Mouse (Mus musculus): ENCODE results near the gene Cilp2. TPM values are rescaled to one million over a fixed set of nuclear protein-coding genes. Genes with fewer than 3 reads are reported as not detected.
A peak's percentile ranks its signal among the peaks of the same experiment; 100 is the strongest.

Gene Cilp2
- total RNA-seq, 2 experiments from 2014 or later = 0.48 to 0.59 TPM

GRCm38 (mm10) chr8:69876967-69877366 lies 10.5 kb downstream of the Cilp2 start:
- no peak for DNase-seq (ENCODE audit: low spot score in 2 of 2)

GRCm38 (mm10) chr8:69876097-69876496 lies 11.4 kb downstream of the Cilp2 start:
- no peak for DNase-seq (ENCODE audit: low spot score in 2 of 2)

- no peak for DNase-seq (ENCODE audit: low spot score in 2 of 2)
Measured at GRCm38 (mm10) chr8:69874654-69875053, 12.8 kb downstream of the Cilp2 start.

GRCm38 (mm10) chr8:69874155-69874554 lies 13.3 kb downstream of the Cilp2 start:
- peak in 1 of 2 experiments; percentile 81 for DNase-seq (ENCODE audit: low spot score in 2 of 2)

DNA sequence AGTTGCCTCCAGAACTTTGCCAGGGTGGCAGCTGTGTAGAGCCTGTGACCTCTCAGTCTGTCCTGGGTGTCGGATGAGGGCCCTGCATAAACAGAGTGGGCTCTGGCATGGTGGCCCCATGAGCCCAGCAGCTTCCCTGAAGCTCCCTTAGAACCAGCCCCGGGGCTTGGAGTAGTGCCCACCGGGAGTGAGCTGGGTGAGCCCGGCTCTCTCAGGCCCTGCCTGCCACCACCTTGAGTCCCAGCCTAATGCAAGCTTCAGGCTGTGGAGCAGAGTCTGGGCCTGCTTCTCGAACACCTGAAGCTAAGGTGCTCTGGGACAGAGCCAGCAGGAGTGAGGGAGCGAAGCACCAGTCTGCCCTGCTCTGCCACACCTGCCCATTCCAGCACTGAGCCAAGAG lies 16.6 kb downstream of the Cilp2 start:
- no peak for DNase-seq (ENCODE audit: low spot score in 2 of 2)

GRCm38 (mm10) chr8:69870003-69870765 lies 17.3 kb downstream of the Cilp2 start:
- DNase-seq (ENCODE audit: low spot score in 2 of 2) = no peak

DNA sequence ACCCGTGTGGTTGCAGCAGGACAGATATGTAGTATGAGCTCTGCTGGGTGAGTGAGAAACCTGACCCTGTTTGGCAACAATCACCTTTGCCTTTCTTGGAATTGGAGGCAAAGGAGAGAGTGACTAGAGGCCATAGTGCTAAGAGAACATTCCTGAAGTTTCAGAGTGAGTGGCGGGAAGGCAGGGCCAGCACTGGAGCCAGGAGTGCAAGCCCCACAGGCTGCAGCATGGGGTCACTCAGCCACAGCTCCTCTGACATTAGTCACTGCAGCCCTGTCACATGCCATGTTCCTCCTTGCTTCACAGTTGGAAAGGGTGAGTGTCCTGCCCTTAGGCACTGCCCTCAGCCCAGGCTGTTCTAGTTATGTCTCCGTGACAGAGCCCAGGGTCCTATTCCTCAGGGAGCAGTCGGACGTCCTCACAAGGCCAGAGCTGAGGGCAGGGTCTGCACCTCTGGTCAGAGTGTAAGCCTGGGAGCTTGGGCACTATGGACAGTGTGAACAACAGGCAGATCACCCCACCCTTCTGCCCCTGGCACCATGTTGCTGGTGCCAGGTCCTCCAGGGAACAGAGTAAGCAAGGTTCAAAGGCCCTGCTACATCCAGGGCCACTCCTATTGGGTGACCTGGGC lies 19.7 kb downstream of the Cilp2 start:
- no peak for DNase-seq (ENCODE audit: low spot score in 2 of 2)

DNA sequence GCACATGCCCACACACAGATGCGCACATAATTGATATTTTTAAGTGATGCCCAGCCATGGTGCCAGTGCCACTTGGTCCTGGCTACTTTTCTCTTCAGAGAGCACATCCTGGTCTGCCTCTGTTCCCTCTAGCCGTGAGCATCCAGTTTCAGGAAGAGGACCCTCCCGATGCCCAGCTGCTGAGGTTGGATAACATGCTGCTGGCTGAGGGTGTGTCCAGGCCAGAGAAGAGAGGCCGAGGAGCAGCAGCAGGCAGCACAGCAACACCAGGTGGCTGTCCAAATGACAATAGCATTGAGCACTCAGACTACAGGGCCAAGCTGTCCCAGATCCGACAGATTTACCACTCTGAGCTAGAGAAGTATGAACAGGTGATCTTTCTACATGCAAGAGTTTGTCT lies 23.3 kb downstream of the Cilp2 start:
- DNase-seq (ENCODE audit: low spot score in 2 of 2) = no peak

DNA sequence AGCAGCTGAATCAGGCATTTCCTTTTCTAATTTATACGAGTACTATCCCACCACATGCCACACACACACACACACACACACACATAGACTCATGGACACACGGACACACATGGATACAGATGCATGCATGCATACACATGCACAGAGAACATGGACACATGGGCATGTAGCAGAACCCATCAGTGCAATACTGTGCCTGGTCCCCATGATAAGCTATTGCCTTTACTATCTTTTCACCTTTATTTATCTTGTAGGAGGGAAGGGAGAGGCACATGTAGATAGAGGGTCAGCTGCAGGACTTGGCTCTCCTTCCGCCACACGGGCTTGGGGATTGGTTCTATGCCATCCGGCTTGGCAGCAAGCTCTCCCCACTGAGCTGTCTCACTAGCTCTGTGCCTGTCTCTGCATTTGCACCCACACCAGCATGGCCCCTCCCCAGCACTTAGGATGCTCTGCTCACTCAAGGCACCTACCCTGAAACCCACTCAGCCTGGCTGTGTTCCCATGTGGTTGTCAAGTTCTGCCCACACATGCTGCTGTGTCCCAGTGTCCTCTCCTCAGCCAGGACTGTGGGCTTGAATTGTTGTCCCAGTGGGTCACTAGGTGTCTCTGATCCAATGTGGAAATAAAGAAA lies 24.0 kb downstream of the Cilp2 start:
- DNase-seq (ENCODE audit: low spot score in 2 of 2) = no peak

GRCm38 (mm10) chr8:69861251-69861650 lies 26.2 kb downstream of the Cilp2 start:
- DNase-seq (ENCODE audit: low spot score in 2 of 2) = no peak

DNA sequence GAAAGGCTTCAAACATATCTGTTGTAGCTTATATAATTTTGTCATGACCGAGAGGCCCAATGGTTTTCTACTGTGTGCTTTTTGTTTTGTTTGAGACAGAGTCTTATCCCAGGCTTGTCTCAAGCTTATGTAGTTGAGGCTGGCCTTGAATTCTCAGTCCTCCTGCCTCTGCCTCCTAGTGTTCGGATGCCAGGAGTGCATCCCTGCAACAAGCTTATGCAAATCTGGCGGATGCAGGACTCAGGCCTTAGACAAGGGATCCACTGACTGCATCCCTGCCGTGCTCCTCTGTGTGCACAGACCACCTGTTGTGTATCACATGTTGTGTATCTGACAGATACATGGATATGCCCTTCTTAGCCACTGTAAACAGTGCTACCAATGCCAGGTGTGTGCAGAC lies 26.7 kb downstream of the Cilp2 start:
- DNase-seq (ENCODE audit: low spot score in 2 of 2) = no peak

DNA sequence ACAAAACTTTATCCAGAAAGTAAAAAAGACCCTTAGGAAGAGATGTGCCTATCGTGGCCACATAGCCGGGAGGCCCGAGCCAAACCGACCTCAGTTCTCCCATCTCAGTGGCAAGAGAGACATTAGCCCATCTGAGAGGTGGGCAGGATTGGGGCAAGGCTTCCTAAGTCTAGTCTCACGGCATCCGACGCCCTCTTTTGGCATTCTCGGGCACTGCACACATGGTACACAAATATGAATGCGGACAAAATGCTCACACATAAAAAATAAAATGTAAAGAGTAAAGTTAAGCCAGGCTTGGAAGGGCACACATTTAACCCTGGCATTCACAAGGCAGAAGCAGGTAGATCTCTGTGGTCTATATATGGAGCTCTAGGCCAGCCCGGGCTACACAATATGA lies 33.6 kb downstream of the Cilp2 start:
- DNase-seq (ENCODE audit: low spot score in 2 of 2) = no peak

DNA sequence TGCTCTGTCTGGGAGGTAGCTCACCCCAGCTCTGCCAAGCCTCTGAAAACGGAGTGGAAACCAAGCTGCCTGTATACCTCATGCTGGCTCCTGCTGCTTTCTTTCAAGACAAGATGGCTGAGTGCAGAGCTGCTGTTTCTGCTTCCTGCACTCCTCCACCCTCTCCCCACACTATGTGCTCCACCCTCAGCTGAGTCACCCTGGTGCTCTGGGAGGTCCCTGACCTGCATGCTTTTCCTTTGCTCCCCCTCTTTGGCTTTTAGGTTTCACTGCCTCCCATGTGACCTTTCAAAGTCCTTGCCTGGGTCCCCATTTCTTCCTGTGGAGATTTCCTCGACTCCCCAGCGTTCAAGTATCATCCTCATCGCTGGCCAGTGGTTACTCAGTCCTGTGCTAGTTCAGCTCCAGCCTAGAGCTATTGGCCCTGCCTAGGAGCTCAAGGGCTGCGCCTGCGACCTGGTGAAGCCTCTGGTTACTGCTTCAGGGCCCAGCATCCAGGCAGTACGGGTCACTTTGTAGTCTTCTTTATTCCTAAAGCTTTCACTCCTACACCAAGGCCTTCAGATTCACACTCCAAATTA lies 36.5 kb downstream of the Cilp2 start:
- no peak for DNase-seq (ENCODE audit: low spot score in 2 of 2)

- no peak for DNase-seq (ENCODE audit: low spot score in 2 of 2)
Measured at GRCm38 (mm10) chr8:69849899-69850298, 37.6 kb downstream of the Cilp2 start.

DNA sequence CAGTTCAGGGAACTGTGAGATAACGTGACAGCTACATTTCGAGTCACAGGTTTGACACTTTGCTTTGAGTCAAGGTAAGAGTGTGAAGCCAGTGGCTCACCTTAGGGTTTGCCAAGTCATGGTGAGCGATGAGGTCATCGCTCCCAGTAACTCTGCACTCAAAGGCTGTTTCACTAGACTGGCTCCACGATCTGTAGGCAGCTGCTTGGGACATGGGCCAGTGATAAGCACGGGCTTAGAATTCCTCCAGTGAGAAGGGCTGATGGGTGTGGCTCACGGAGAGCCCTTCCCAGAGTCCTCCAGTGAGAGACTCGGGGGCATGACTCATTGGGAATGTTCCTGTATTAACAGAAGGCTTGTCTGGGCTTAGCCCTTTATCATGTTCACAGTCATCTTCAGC lies 38.5 kb downstream of the Cilp2 start:
- no peak for DNase-seq (ENCODE audit: low spot score in 2 of 2)

- DNase-seq (ENCODE audit: low spot score in 2 of 2) = no peak
Measured at GRCm38 (mm10) chr8:69847167-69848065, 40.1 kb downstream of the Cilp2 start.

- no peak for DNase-seq (ENCODE audit: low spot score in 2 of 2)
Measured at GRCm38 (mm10) chr8:69837057-69837682, 50.3 kb downstream of the Cilp2 start.

DNA sequence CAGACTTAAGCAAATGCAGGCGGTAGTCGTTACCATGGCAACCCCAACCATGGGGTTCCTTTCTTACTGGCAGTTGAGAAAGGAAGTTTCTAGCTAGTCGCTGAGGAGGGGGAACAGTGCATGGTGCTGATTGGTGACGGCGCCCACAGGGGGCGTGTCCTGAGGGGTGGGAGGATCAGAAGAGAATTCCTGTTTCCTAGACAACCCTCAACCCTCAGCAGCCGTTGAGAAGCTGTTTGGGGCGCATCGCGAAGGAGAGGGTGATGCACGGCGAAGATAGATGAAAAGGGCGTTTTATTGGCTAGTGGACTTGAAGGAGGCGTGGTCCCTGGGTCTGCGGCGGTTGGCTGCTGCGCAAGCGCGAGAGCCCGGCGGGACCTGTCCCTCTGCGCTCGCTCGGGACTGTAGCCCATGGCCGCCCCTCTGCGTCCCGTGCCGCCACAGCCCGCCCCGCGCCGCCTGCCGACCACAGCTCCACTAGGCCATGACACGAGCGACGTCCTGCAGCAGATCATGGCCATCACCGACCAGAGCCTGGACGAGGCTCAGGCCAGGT lies 55.1 kb downstream of the Cilp2 start, which contains the start of gene Pbx4:
TSS of gene Pbx4 (plus strand) at position 194 of the 556 bp plus-strand sequence.
- peak; percentile 95 for DNase-seq (ENCODE audit: low spot score in 2 of 2)
